Mouse (Mus musculus) midbrain, embryonic 16.5 days (tissue): ENCODE data around the gene Unkl. TPM values are rescaled to one million over a fixed set of nuclear protein-coding genes. Genes with fewer than 3 reads are reported as not detected.

ENCODE experiments used
- ATAC-seq: fragments of 200-750 bp; cut with Nextera tagmentation; 2 replicates; pipeline ENCODE4 v1.8.0; 2017; ENCODE audit warnings: moderate TSS enrichment
- H3K27ac ChIP-seq: fragments of 300-500 bp; sonication (generic); 2 replicates; pipeline ENCODE4 v1.5.1; 2014; ENCODE audit warnings: mild to moderate bottlenecking, low read length, mixed read lengths
- H3K27me3 ChIP-seq: fragments of 300-500 bp; sonication (generic); 2 replicates; pipeline ENCODE4 v1.6.1; 2014; ENCODE audit warnings: low read depth, low read length, mixed read lengths; ENCODE audit not compliant: control insufficient read depth, insufficient read depth
- H3K36me3 ChIP-seq: fragments of 300-500 bp; sonication (generic); 2 replicates; pipeline ENCODE4 v1.6.1; 2014; ENCODE audit warnings: mild to moderate bottlenecking, low read length, moderate library complexity, mixed read lengths; ENCODE audit not compliant: control insufficient read depth, insufficient read depth
- H3K4me1 ChIP-seq: fragments of 300-500 bp; sonication (generic); 2 replicates; pipeline ENCODE4 v1.6.1; 2014; ENCODE audit warnings: mild to moderate bottlenecking, low read length, mixed read lengths; ENCODE audit not compliant: control insufficient read depth, insufficient read depth
- H3K4me2 ChIP-seq: fragments of 300-500 bp; sonication (generic); 2 replicates; pipeline ENCODE4 v1.6.1; 2014; ENCODE audit warnings: mild to moderate bottlenecking, low read length, mixed read lengths
- H3K4me3 ChIP-seq: fragments of 300-500 bp; sonication (generic); 2 replicates; pipeline ENCODE4 v1.5.1; 2014; ENCODE audit warnings: low read depth, mild to moderate bottlenecking, low read length, moderate library complexity, mixed read lengths
- H3K9ac ChIP-seq: fragments of 300-500 bp; sonication (generic); 2 replicates; pipeline ENCODE4 v1.6.1; 2014; ENCODE audit warnings: low read depth, low read length, mixed read lengths
- H3K9me3 ChIP-seq: fragments of 300-500 bp; sonication (generic); replicated peaks from 2 replicates; pipeline ENCODE4 v1.6.1; 2014; ENCODE audit warnings: mild to moderate bottlenecking, low read length, mixed read lengths; ENCODE audit not compliant: control insufficient read depth, poor library complexity, severe bottlenecking
- WGBS: fragments of 180-500 bp; shearing (Covaris S2); extraction: QIAGEN DNeasy Blood & Tissue Kit; methylation state at CpG from one replicate; pipeline ENCODE4 v1.1.7; 2014; 5-methylcytosine and 5-hydroxymethylcytosine counted together
- microRNA-seq: library from miRNA; unstranded; fragments of <30 nt; microRNA quantifications from one replicate; pipeline ENCODE4, GENCODE M21; 2017
- polyA plus RNA-seq: library from polyadenylated mRNA; unstranded; fragments of >200 nt; fragmentation: Nextera tagmentation; extraction: Ambion mirVana; gene quantifications from 2 replicates; pipeline ENCODE4 v1.2.1, GENCODE M21; 2015

Gene Unkl
- polyA plus RNA-seq, 1 experiment from 2014 or later: 19.2 TPM

- WGBS: 35% methylated on average over 11 of the region's 11 CpGs
- Histone ChIP-seq H3K27me3 (no peaks in the 10 kb centered on the region), H3K9me3 (no peaks in the 10 kb centered on the region), H3K4me2 (no peak overlapping the region), H3K27ac (no peak overlapping the region), H3K9ac (no peak overlapping the region), H3K36me3 (no peaks in the 10 kb centered on the region), H3K4me1 (no peaks in the 10 kb centered on the region), H3K4me3 (no peak overlapping the region)
- no peak for ATAC-seq
Observed at GRCm38 (mm10) chr17:25282133-25282532, 93.9 kb downstream of the Unkl start.

Small RNAs within 50 kb of the gene (microRNA-seq; reads per million reads assigned to microRNA genes)
- 12.1 reads per million, percentile 32 among the genes with 10 or more reads in this experiment for gene Mir3547

Other genes starting within 250 kb of the Unkl start
- gene Jpt2, start 227.7 kb upstream of the Unkl start, polyA plus RNA-seq: 86.2 and 100 TPM in 2 replicates
- 4.6 and 5.3 TPM in 2 replicates for gene Cramp1l, start 172.6 kb upstream of the Unkl start, polyA plus RNA-seq
- gene Ift140, start 172.3 kb upstream of the Unkl start, polyA plus RNA-seq: 18.8 and 20.1 TPM in 2 replicates
- 10.3 and 11.1 TPM in 2 replicates for gene Tmem204, start 104.8 kb upstream of the Unkl start, polyA plus RNA-seq
- gene Telo2, start 72.4 kb upstream of the Unkl start, polyA plus RNA-seq: 51.9 and 53.4 TPM in 2 replicates
- gene Ptx4, start 67.6 kb upstream of the Unkl start, polyA plus RNA-seq: 0.38 TPM in 1 of 2 replicates, not detected in the other
- gene Clcn7, start 55.0 kb upstream of the Unkl start, polyA plus RNA-seq: 33.6 and 36.1 TPM in 2 replicates
- gene Ccdc154, start 25.9 kb upstream of the Unkl start, polyA plus RNA-seq: not detected in 2 replicates
- gene Gm38655, start 12.9 kb upstream of the Unkl start, polyA plus RNA-seq: not detected in 2 replicates
- gene BC003965, start 3.8 kb upstream of the Unkl start, polyA plus RNA-seq: 33.7 and 33.8 TPM in 2 replicates
- 99.8 and 114 TPM in 2 replicates for gene Gnptg, start 51.7 kb downstream of the Unkl start, polyA plus RNA-seq
- 57.4 and 61.2 TPM in 2 replicates for gene Tsr3, start 51.8 kb downstream of the Unkl start, polyA plus RNA-seq
- gene Baiap3, start 68.0 kb downstream of the Unkl start, polyA plus RNA-seq: 30.2 and 38.1 TPM in 2 replicates
- gene Ube2i, start 86.2 kb downstream of the Unkl start, polyA plus RNA-seq: 489 and 542 TPM in 2 replicates
- gene Prss34, start 110.0 kb downstream of the Unkl start, polyA plus RNA-seq: not detected in 2 replicates
- gene Prss28, start 120.2 kb downstream of the Unkl start, polyA plus RNA-seq: not detected in 2 replicates
- not detected in 2 replicates for gene Prss29, start 130.3 kb downstream of the Unkl start, polyA plus RNA-seq
- not detected in 2 replicates for gene Tpsab1, start 157.2 kb downstream of the Unkl start, polyA plus RNA-seq
- gene Tpsb2, start 177.9 kb downstream of the Unkl start, polyA plus RNA-seq: 0.23 TPM in 1 of 2 replicates, not detected in the other
- 0.29 and 0.88 TPM in 2 replicates for gene Tpsg1, start 180.9 kb downstream of the Unkl start, polyA plus RNA-seq
- 10.0 and 11.5 TPM in 2 replicates for gene Cacna1h, start 245.4 kb downstream of the Unkl start, polyA plus RNA-seq